Mouse (Mus musculus): ENCODE measurements around the gene Wfdc5.

DNA sequence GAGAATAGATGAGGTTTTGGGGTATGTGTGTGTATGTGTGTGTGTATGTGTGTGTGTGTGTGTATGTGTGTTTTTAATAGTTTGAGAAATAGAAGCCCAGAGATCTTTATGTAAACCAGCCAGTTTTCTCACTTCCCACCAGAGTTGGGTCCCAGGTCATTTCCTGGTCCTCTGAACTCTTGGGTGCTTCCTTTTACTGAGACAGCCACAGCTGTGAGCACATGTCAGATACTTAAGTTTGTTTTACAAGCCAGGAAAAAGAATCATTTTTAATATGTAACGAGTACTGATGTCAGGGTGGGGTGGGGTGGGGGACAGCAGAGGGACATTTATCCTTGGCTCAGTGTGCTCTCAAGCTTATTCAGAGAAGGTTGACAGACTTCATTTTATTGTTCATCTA, 47.2 kb downstream of the Wfdc5 start:
- TF ChIP-seq GATA1 (IDR thresholded peaks at IDR 0.05; ENCODE audit: borderline replicate concordance, low read length) (no peak), FLI1 (IDR thresholded peaks at IDR 0.05; ENCODE audit: low read length) (no peak)
